Mouse (Mus musculus) spleen, adult 2 months (tissue): ENCODE data around the gene Pml. TPM values are rescaled to one million over a fixed set of nuclear protein-coding genes. Genes with fewer than 3 reads are reported as not detected.

Source experiments
- DNase-seq, 2 experiments: peaks; one replicate each; pipeline versions ENCODE4 v3.0.0 to v3.0.0-alpha.2; 2012 to 2021; ENCODE audit warnings: low spot score in 2 of 2, low read depth in 1 of 2
- H3K27ac ChIP-seq: fragments of 200-500 bp; 2 replicates; pipeline ENCODE4 v1.5.1; 2012; ENCODE audit warnings: low read length, inconsistent platforms; ENCODE audit not compliant: insufficient read depth
- H3K27me3 ChIP-seq: fragments of 200-500 bp; 2 replicates; pipeline ENCODE4 v1.6.1; 2012; ENCODE audit warnings: mild to moderate bottlenecking, moderate library complexity, low read length, inconsistent platforms; ENCODE audit not compliant: control insufficient read depth, insufficient read depth
- H3K36me3 ChIP-seq: fragments of 200-500 bp; 2 replicates; pipeline ENCODE4 v1.6.1; 2012; ENCODE audit warnings: mild to moderate bottlenecking, low read length, inconsistent platforms; ENCODE audit not compliant: control insufficient read depth, insufficient read depth
- H3K4me1 ChIP-seq: fragments of 200-500 bp; 2 replicates; pipeline ENCODE4 v1.6.1; 2011; ENCODE audit warnings: inconsistent platforms; ENCODE audit not compliant: control insufficient read depth, insufficient read depth, insufficient read length
- H3K4me3 ChIP-seq: fragments of 200-500 bp; 2 replicates; pipeline ENCODE4 v1.5.1; 2011; ENCODE audit warnings: mild to moderate bottlenecking, inconsistent platforms; ENCODE audit not compliant: insufficient read depth, insufficient read length; ENCODE audit errors: extremely low read depth
- CTCF ChIP-seq: fragments of 200-500 bp; IDR thresholded peaks from 2 replicates; pipeline ENCODE4 v1.5.1; 2011; ENCODE audit warnings: mild to moderate bottlenecking, inconsistent platforms; ENCODE audit not compliant: insufficient read depth, insufficient read length, insufficient replicate concordance; ENCODE audit errors: extremely low read depth
- POLR2A ChIP-seq: fragments of 200-500 bp; IDR thresholded peaks from 2 replicates; pipeline ENCODE4 v1.6.1; 2011; ENCODE audit warnings: low read depth, low read length, inconsistent platforms
- WGBS: fragments of 180-500 bp; shearing (Covaris S2); methylation state at CpG from one replicate; pipeline ENCODE4 v1.1.7; 2018; 5-methylcytosine and 5-hydroxymethylcytosine counted together
- polyA plus RNA-seq: library from polyadenylated mRNA; depleted of rRNA; stranded (reverse); fragments of >200 nt; gene quantifications from 2 replicates; pipeline ENCODE4 v1.2.3, GENCODE M21; 2012

The Pml gene
- polyA plus RNA-seq, 1 experiment: 91.6 TPM

GRCm38 (mm10) chr9:58250322-58250721 lies 736 bp upstream of the Pml start:
- H3K4me3 ChIP-seq: no peak overlapping the region
- H3K27ac ChIP-seq: peak overlapping the region; percentile 92
- H3K27me3 ChIP-seq: no peaks in the 10 kb centered on the region
- 60% methylated on average over 8 of the region's 8 CpGs for WGBS
- DNase-seq: no peak
- peaks cover 5% of the 10 kb centered on the region; the same call in 1 of the 2 replicates for H3K36me3 ChIP-seq
- TF ChIP-seq CTCF (no peak), POLR2A (no peak)
- H3K4me1 ChIP-seq: peaks cover 12% of the 10 kb centered on the region; the same call in 1 of the 2 replicates

- no peak for TF ChIP-seq CTCF
- TF ChIP-seq POLR2A: no peak
- 3% methylated on average over 7 of the region's 7 CpGs for WGBS
- no peak for DNase-seq
- H3K27me3 ChIP-seq: no peaks in the 10 kb centered on the region
- H3K27ac ChIP-seq: peak overlapping the region; percentile 92
- H3K36me3 ChIP-seq: peaks cover 11% of the 10 kb centered on the region; the same call in 1 of the 2 replicates
- H3K4me1 ChIP-seq: peaks cover 9% of the 10 kb centered on the region; the same call in 1 of the 2 replicates
- peak overlapping the region; percentile 83 for H3K4me3 ChIP-seq
Observed at GRCm38 (mm10) chr9:58248746-58249413, 706 bp downstream of the Pml start.

DNA sequence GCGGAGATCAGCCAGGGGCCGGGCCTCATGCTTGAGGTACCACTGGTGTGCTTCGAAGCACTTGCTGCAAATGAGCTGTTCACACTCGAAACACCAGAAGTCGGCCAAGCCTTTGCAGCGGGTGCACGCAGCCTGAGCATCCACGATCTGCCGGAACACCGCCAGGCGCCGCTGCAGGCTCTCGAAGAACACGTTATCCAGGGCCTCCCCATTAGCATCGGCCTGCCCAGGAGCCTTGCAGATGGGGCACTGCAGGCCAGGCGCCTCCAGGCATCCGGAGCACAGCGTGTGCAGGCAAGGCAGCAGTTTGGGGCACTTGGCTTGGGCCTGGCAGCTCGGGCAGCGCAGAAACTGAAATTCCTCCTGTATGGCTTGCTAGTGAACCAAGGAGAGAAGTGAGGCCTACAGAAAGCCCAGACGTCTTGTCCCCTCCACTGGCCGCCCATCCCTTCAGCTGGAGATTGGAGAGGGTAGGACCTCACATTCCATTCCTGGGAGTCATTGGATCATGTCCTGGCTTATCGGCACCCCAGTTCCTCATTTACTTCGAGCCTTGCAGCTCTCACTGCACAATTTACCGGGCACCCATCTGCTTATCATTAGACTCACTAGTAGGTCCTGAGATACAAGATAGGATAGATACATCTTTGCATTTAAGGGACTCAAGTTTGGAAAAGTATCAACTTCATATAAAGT lies 2.4 kb downstream of the Pml start:
- no peaks in the 10 kb centered on the region for H3K27me3 ChIP-seq
- H3K4me1 ChIP-seq: peaks cover 16% of the 10 kb centered on the region; the same call in 1 of the 2 replicates

GRCm38 (mm10) chr9:58246083-58246591 lies 3.4 kb downstream of the Pml start:
- TF ChIP-seq POLR2A (no peak), CTCF (no peak)
- Histone ChIP-seq H3K4me1 (peaks cover 25% of the 10 kb centered on the region; the same call in 1 of the 2 replicates), H3K27ac (0 out of 2 replicates have a peak overlapping the region, but pooled peaks have one; percentile 0), H3K27me3 (no peaks in the 10 kb centered on the region), H3K4me3 (no peak overlapping the region), H3K36me3 (peaks cover 13% of the 10 kb centered on the region; the same call in 1 of the 2 replicates)
- WGBS: 5% methylated on average over 4 of the region's 4 CpGs
- peak in 1 of 2 experiments; percentile 53 for DNase-seq

More for the DNA sequence above, 2.4 kb downstream of the Pml start:
- H3K4me3 ChIP-seq: peak overlapping the region; percentile 58
- TF ChIP-seq POLR2A: peak; percentile 7; the same call in 1 of the 2 replicates
- peak; percentile 80; the same call in 1 of the 2 replicates for TF ChIP-seq CTCF
- 6% methylated on average over 25 of the region's 25 CpGs for WGBS
- peaks cover 13% of the 10 kb centered on the region; the same call in 1 of the 2 replicates for H3K36me3 ChIP-seq
- peak; percentile 73 to 89 for DNase-seq
- peak overlapping the region; percentile 76 for H3K27ac ChIP-seq

- H3K27me3 ChIP-seq: no peaks in the 10 kb centered on the region
- H3K4me1 ChIP-seq: peaks cover 26% of the 10 kb centered on the region; the same call in 1 of the 2 replicates
Observed at GRCm38 (mm10) chr9:58243696-58244095, 5.9 kb downstream of the Pml start.

DNA sequence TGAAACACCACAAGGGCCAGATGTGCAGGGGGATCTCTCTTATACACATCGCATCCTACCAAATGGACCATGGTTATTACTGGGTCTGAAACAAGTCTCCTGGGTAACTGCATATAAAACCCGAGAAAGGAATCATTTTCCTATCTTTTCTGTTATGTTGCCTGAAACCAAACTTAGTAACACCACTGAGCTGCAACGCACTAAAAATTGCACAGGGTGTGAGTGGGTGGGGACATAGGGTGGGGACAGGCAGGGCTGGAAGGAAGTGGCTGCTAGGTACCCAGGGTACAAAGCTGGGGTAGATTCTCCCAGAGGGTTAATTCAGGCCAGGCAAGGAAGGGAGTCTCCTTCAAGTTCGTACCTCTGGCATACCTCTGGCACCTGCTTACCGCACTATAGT lies 6.9 kb downstream of the Pml start:
- peak overlapping the region; percentile 69 for H3K27ac ChIP-seq
- H3K36me3 ChIP-seq: peaks cover 21% of the 10 kb centered on the region
- 27% methylated on average over 5 of the region's 5 CpGs for WGBS

More at GRCm38 (mm10) chr9:58243696-58244095, 5.9 kb downstream of the Pml start:
- no peak for TF ChIP-seq POLR2A
- TF ChIP-seq CTCF: no peak
- WGBS: 78% methylated on average over 6 of the region's 6 CpGs
- DNase-seq: no peak
- no peak overlapping the region for H3K4me3 ChIP-seq
- H3K27ac ChIP-seq: no peak overlapping the region
- peaks cover 20% of the 10 kb centered on the region for H3K36me3 ChIP-seq

More for the DNA sequence above, 6.9 kb downstream of the Pml start:
- no peaks in the 10 kb centered on the region for H3K27me3 ChIP-seq
- TF ChIP-seq CTCF (no peak), POLR2A (no peak)
- H3K4me3 ChIP-seq: no peak overlapping the region
- peaks cover 26% of the 10 kb centered on the region; the same call in 1 of the 2 replicates for H3K4me1 ChIP-seq
- no peak for DNase-seq
